Mouse (Mus musculus): ENCODE results near the gene Ldb2.

DNA sequence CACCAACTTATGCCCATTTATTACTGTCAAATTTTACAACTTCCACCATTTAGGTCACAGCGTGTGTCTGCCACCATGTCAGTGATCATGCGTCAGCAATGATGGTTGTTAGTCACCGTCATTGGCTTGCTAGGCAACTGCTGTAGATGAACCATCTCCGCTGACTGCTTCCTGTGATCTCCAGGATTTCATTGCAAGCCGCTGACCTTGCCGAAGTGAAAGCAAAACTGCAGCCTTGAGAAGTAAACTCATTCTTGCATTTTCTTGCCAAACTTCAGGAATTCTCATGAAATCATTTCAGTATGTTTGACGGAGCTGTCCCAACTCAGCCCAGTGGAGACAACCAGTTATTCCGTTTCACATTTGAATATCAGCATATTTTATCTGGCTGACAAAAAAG, 247.4 kb downstream of the Ldb2 start:
- no peak for TF ChIP-seq CTCF (IDR thresholded peaks at IDR 0.05; ENCODE audit: low read depth, low read length)
- no peak for TF ChIP-seq POLR2A (IDR thresholded peaks at IDR 0.05; ENCODE audit: borderline replicate concordance, low read depth, low read length)

Measured in bone marrow macrophage, adult 2 months (primary cell).